Mouse (Mus musculus) forebrain, embryonic 14.5 days (tissue): ENCODE results near the gene Otulin. TPM values are rescaled to one million over a fixed set of nuclear protein-coding genes. Genes with fewer than 3 reads are reported as not detected.
A peak's percentile ranks its signal among the peaks of the same experiment; 100 is the strongest.

Source experiments
- ATAC-seq: fragments of 200-750 bp; cut with Nextera tagmentation; 2 replicates; pipeline ENCODE4 v1.8.0; 2017; ENCODE audit warnings: mild to moderate bottlenecking, moderate library complexity
- DNase-seq: peaks from one replicate; pipeline ENCODE4 v3.0.0-alpha.2; 2015; ENCODE audit warnings: low spot score
- H3K27ac ChIP-seq: fragments of 300-500 bp; sonication (generic); 2 replicates; pipeline ENCODE4 v1.5.1; 2014; ENCODE audit warnings: low read depth, mild to moderate bottlenecking, control low read depth, low read length, moderate library complexity
- H3K27me3 ChIP-seq: fragments of 300-500 bp; sonication (generic); replicated peaks from 2 replicates; pipeline ENCODE4 v1.6.1; 2014; ENCODE audit warnings: low read length, control low read depth, mixed read lengths; ENCODE audit not compliant: control insufficient read depth, insufficient read depth
- H3K36me3 ChIP-seq: fragments of 300-500 bp; sonication (generic); 2 replicates; pipeline ENCODE4 v1.6.1; 2014; ENCODE audit warnings: low read length, control low read depth; ENCODE audit not compliant: control insufficient read depth, insufficient read depth
- H3K4me1 ChIP-seq: fragments of 300-500 bp; sonication (generic); 2 replicates; pipeline ENCODE4 v1.6.1; 2014; ENCODE audit warnings: antibody characterized with exemption, low read length, control low read depth; ENCODE audit not compliant: control insufficient read depth, insufficient read depth
- H3K4me2 ChIP-seq: fragments of 300-500 bp; sonication (generic); 2 replicates; pipeline ENCODE4 v1.6.1; 2014; ENCODE audit warnings: mild to moderate bottlenecking, control low read depth, low read length
- H3K4me3 ChIP-seq: fragments of 300-500 bp; sonication (generic); 2 replicates; pipeline ENCODE4 v1.5.1; 2014; ENCODE audit warnings: low read depth, low read length, control low read depth
- H3K9ac ChIP-seq: fragments of 300-500 bp; sonication (generic); 2 replicates; pipeline ENCODE4 v1.6.1; 2014; ENCODE audit warnings: mild to moderate bottlenecking, low read length, control low read depth, moderate library complexity
- H3K9me3 ChIP-seq: fragments of 300-500 bp; sonication (generic); replicated peaks from 2 replicates; pipeline ENCODE4 v1.6.1; 2016; ENCODE audit warnings: low read length, control low read depth, mixed read lengths; ENCODE audit not compliant: control insufficient read depth
- WGBS: fragments of 180-500 bp; shearing (Covaris S2); extraction: QIAGEN DNeasy Blood & Tissue Kit; methylation state at CpG from one replicate; pipeline ENCODE4 v1.1.7; 2014; 5-methylcytosine and 5-hydroxymethylcytosine counted together
- polyA plus RNA-seq: library from polyadenylated mRNA; unstranded; fragments of >200 nt; fragmentation: Nextera tagmentation; extraction: Ambion mirVana; gene quantifications from 2 replicates; pipeline ENCODE4 v1.2.1, GENCODE M21; 2014

Gene Otulin
- polyA plus RNA-seq, 1 experiment from 2014 or later = 36.0 TPM

- DNase-seq (peak; percentile 25), ATAC-seq (peak; percentile 27; the same call in 1 of the 2 replicates)
- Histone ChIP-seq H3K4me1 (no peaks in the 10 kb centered on the region), H3K4me3 (no peak overlapping the region), H3K9me3 (no peaks in the 10 kb centered on the region), H3K27ac (0 out of 2 replicates have a peak overlapping the region, but pooled peaks have one; percentile 21), H3K4me2 (no peak overlapping the region), H3K36me3 (peaks cover 33% of the 10 kb centered on the region), H3K27me3 (no peaks in the 10 kb centered on the region), H3K9ac (no peak overlapping the region)
- WGBS = 58% methylated on average over 14 of the region's 14 CpGs
Observed at GRCm38 (mm10) chr15:27564106-27565100, 66.1 kb downstream of the Otulin start.

GRCm38 (mm10) chr15:27560315-27560714 lies 70.2 kb downstream of the Otulin start:
- 88% methylated on average over 11 of the region's 11 CpGs for whole genome bisulfite sequencing
- ATAC-seq (no peak), DNase-seq (no peak)
- peaks cover 1% of the 10 kb centered on the region; the same call in 1 of the 2 replicates for H3K36me3 ChIP-seq
- H3K9me3 ChIP-seq = no peaks in the 10 kb centered on the region
- H3K4me2 ChIP-seq = no peak overlapping the region
- peaks cover 5% of the 10 kb centered on the region; the same call in 1 of the 2 replicates for H3K4me1 ChIP-seq
- no peak overlapping the region for H3K4me3 ChIP-seq
- H3K27me3 ChIP-seq = no peaks in the 10 kb centered on the region
- no peak overlapping the region for H3K27ac ChIP-seq
- no peak overlapping the region for H3K9ac ChIP-seq

- Histone ChIP-seq H3K27me3 (no peaks in the 10 kb centered on the region), H3K9me3 (no peaks in the 10 kb centered on the region), H3K4me1 (peaks cover 5% of the 10 kb centered on the region; the same call in 1 of the 2 replicates), H3K4me2 (no peak overlapping the region), H3K9ac (no peak overlapping the region; the same call in 1 of the 2 replicates), H3K27ac (no peak overlapping the region), H3K4me3 (no peak overlapping the region), H3K36me3 (no peaks in the 10 kb centered on the region; the same call in 1 of the 2 replicates)
- peak; percentile 46; the same call in 1 of the 2 replicates for ATAC-seq
- DNase-seq = peak; percentile 43
- 33% methylated on average over 16 of the region's 16 CpGs for WGBS
Observed at GRCm38 (mm10) chr15:27558456-27559147, 71.9 kb downstream of the Otulin start.

- no peaks in the 10 kb centered on the region; the same call in 1 of the 2 replicates for H3K36me3 ChIP-seq
- no peak overlapping the region for H3K4me3 ChIP-seq
- DNase-seq (no peak), ATAC-seq (no peak)
- H3K27ac ChIP-seq = no peak overlapping the region
- no peaks in the 10 kb centered on the region for H3K27me3 ChIP-seq
- H3K4me1 ChIP-seq = peaks cover 4% of the 10 kb centered on the region
- WGBS = 93% methylated on average over 5 of the region's 5 CpGs
- H3K4me2 ChIP-seq = no peak overlapping the region
- H3K9me3 ChIP-seq = no peaks in the 10 kb centered on the region
- H3K9ac ChIP-seq = no peak overlapping the region
Observed at GRCm38 (mm10) chr15:27553554-27553953, 76.9 kb downstream of the Otulin start.

GRCm38 (mm10) chr15:27552129-27552700 lies 78.3 kb downstream of the Otulin start:
- Histone ChIP-seq H3K27ac (no peak overlapping the region), H3K9me3 (no peaks in the 10 kb centered on the region), H3K36me3 (no peaks in the 10 kb centered on the region), H3K27me3 (no peaks in the 10 kb centered on the region), H3K4me3 (no peak overlapping the region), H3K4me2 (no peak overlapping the region), H3K9ac (no peak overlapping the region), H3K4me1 (no peaks in the 10 kb centered on the region; the same call in 1 of the 2 replicates)
- no peak for ATAC-seq
- WGBS = 92% methylated on average over 10 of the region's 10 CpGs
- no peak for DNase-seq

GRCm38 (mm10) chr15:27551117-27552114 lies 79.1 kb downstream of the Otulin start:
- no peak overlapping the region for H3K27ac ChIP-seq
- no peak overlapping the region for H3K4me2 ChIP-seq
- no peaks in the 10 kb centered on the region for H3K9me3 ChIP-seq
- H3K27me3 ChIP-seq = no peaks in the 10 kb centered on the region
- no peaks in the 10 kb centered on the region for H3K36me3 ChIP-seq
- H3K4me1 ChIP-seq = no peaks in the 10 kb centered on the region; the same call in 1 of the 2 replicates
- 90% methylated on average over 19 of the region's 19 CpGs for WGBS
- no peak overlapping the region for H3K9ac ChIP-seq
- ATAC-seq = no peak
- no peak overlapping the region for H3K4me3 ChIP-seq
- no peak for DNase-seq

- no peaks in the 10 kb centered on the region for H3K27me3 ChIP-seq
- H3K9ac ChIP-seq = no peak overlapping the region
- no peaks in the 10 kb centered on the region for H3K36me3 ChIP-seq
- no peak overlapping the region for H3K27ac ChIP-seq
- WGBS = 80% methylated on average over 9 of the region's 9 CpGs
- ATAC-seq (no peak), DNase-seq (no peak)
- H3K9me3 ChIP-seq = no peaks in the 10 kb centered on the region
- H3K4me2 ChIP-seq = no peak overlapping the region
- H3K4me3 ChIP-seq = no peak overlapping the region
- H3K4me1 ChIP-seq = no peaks in the 10 kb centered on the region; the same call in 1 of the 2 replicates
Observed at GRCm38 (mm10) chr15:27550358-27550992, 80.0 kb downstream of the Otulin start.
